Mouse (Mus musculus) granulocyte monocyte progenitor cell, adult 5-6 weeks (primary cell): ENCODE data around the gene Usp21. TPM values are rescaled to one million over a fixed set of nuclear protein-coding genes. Genes with fewer than 3 reads are reported as not detected.
"Not testable (repeated sequence)": the region's sequence is repeated elsewhere in the genome, so short reads cannot be mapped to it uniquely, and the experiment has no call there.

ENCODE experiments used
- ATAC-seq: replicated peaks from 2 replicates; pipeline ENCODE4 v1.8.0; 2016; ENCODE audit warnings: mild to moderate bottlenecking, moderate TSS enrichment, inconsistent platforms; ENCODE audit not compliant: poor library complexity, severe bottlenecking
- total RNA-seq, 2 experiments: library from RNA; stranded (forward) in 1 of 2; stranded (reverse) in 1 of 2; fragments of 200-712, 200-1000 nt in 1 of 2; fragments of >200 nt in 1 of 2; fragmentation: Nextera tagmentation in 1 of 2; gene quantifications; 2 replicates each; pipeline ENCODE4 v1.2.3; 2014 to 2017

Gene Usp21
- total RNA-seq (2014; fragmentation: Nextera tagmentation), result 34.7 and 37.6 TPM in 2 replicates
- total RNA-seq (2017), result 20.0 and 22.8 TPM in 2 replicates

- ATAC-seq, result peak; percentile 90
Measured at GRCm38 (mm10) chr1:171287136-171288081, at the start of gene Usp21. TSS of gene Usp21 (minus strand) at chr1:171287991.

- ATAC-seq, result no peak
Measured at GRCm38 (mm10) chr1:171330216-171330560, 42.4 kb upstream of the Usp21 start.

GRCm38 (mm10) chr1:171329433-171330215 is 41.8 kb upstream of the Usp21 start:
- ATAC-seq, result peak; percentile 57

- peak; percentile 81 for ATAC-seq
Measured at GRCm38 (mm10) chr1:171328839-171329432, 41.1 kb upstream of the Usp21 start, which contains the start of gene Dedd. TSS of gene Dedd (plus strand) at chr1:171329145.

GRCm38 (mm10) chr1:171328244-171328643 is 40.5 kb upstream of the Usp21 start:
- no peak for ATAC-seq

GRCm38 (mm10) chr1:171326588-171326987 is 38.8 kb upstream of the Usp21 start:
- ATAC-seq, result peak; percentile 21; the same call in 1 of the 2 replicates

GRCm38 (mm10) chr1:171325571-171325970 is 37.8 kb upstream of the Usp21 start:
- ATAC-seq, result no peak

- peak; percentile 48 for ATAC-seq
Measured at GRCm38 (mm10) chr1:171322012-171322411, 34.2 kb upstream of the Usp21 start.

- peak; percentile 63 for ATAC-seq
Measured at GRCm38 (mm10) chr1:171321415-171321814, 33.6 kb upstream of the Usp21 start.

GRCm38 (mm10) chr1:171320151-171320550 is 32.4 kb upstream of the Usp21 start:
- ATAC-seq, result no peak

GRCm38 (mm10) chr1:171319748-171320147 is 32.0 kb upstream of the Usp21 start:
- no peak for ATAC-seq

- ATAC-seq, result no peak
Measured at GRCm38 (mm10) chr1:171309321-171309720, 21.5 kb upstream of the Usp21 start.

- ATAC-seq, result not testable (repeated sequence)
Measured at GRCm38 (mm10) chr1:171306157-171306556, 18.4 kb upstream of the Usp21 start.

GRCm38 (mm10) chr1:171298226-171298625 is 10.4 kb upstream of the Usp21 start:
- ATAC-seq, result no peak

GRCm38 (mm10) chr1:171295063-171295402 is 7.2 kb upstream of the Usp21 start:
- no peak for ATAC-seq

GRCm38 (mm10) chr1:171294298-171295062 is 6.7 kb upstream of the Usp21 start, which contains the start of gene Ufc1:
TSS of gene Ufc1 (minus strand) at chr1:171295024.
- ATAC-seq, result peak; percentile 98

GRCm38 (mm10) chr1:171293906-171294297 is 6.1 kb upstream of the Usp21 start:
- no peak for ATAC-seq

- no peak for ATAC-seq
Measured at GRCm38 (mm10) chr1:171293351-171293750, 5.6 kb upstream of the Usp21 start.

GRCm38 (mm10) chr1:171288328-171288727 is 537 bp upstream of the Usp21 start:
- ATAC-seq, result no peak

GRCm38 (mm10) chr1:171286517-171286916 is 1.3 kb downstream of the Usp21 start:
- no peak for ATAC-seq
